In the genomic region with DNA sequence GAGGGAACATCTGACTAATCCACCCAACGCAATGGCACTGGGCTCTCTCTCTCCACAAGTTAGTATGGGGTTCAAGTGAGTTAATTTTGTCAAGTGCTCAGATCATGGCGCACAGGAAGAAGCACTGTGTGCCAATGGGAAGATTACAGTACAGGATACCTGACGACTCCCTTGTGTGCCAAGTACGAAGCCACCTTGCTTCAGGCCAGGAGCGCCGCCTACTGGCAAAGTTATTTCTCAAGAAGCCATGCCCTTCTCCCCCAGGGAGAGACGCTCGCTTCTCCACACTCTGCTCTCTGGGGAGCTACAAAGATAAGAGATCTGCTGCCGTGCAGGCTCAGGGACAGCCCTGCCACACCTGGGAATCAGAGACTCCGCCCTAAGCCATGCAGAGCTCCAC, we compare ENCODE assay signal across 9 mouse cellular contexts. TPM values are rescaled to one million over a fixed set of nuclear protein-coding genes. Genes with fewer than 3 reads are reported as not detected.
DNase-seq lines count a peak whose midpoint lies in the region; ATAC-seq and TF ChIP-seq lines count a peak whose summit lies in the region.
"Had no signal": no experiment of that assay in that cellular context is flagged by ENCODE, and none has a peak within 500 bp of the region (broad histone marks: within the 10 kb centered on the region; RNA-seq: fewer than 3 reads in every experiment).

No protein-coding gene starts in this region.

- no peak overlapping the region for H3K4me3 ChIP-seq in cortical plate, adult 2 months (ENCODE audit: insufficient read depth, low read length)
- H3K4me3 ChIP-seq: limb, embryonic 12.5 days had no signal

- ATAC-seq in frontal cortex, adult (ENCODE audit: low TSS enrichment): 0 out of 2 replicates have a peak, but pooled peaks have one; percentile 17

- no peak overlapping the region for H3K27ac ChIP-seq in cortical plate, adult 2 months (ENCODE audit: insufficient read depth, low read length)
- H3K27ac ChIP-seq: limb, embryonic 12.5 days had no signal

- peak; percentile 43 for TF ChIP-seq CTCF in cortical plate, adult 2 months (IDR thresholded peaks at IDR 0.05; ENCODE audit: extremely low read depth, insufficient read depth, low read length)

- peaks cover 6% of the 10 kb centered on the region; the same call in 1 of the 2 replicates for H3K4me1 ChIP-seq in cortical plate, adult 2 months (ENCODE audit: control insufficient read depth, insufficient read depth, low read length)

- no peak for DNase-seq in frontal cortex, postnatal 25 days (ENCODE audit: low spot score in 2 of 2)
- peak; percentile 69 for DNase-seq in urinary bladder, postnatal 14 days (ENCODE audit: low spot score)
- no peak for DNase-seq in urinary bladder, postnatal 10 days (ENCODE audit: low spot score)
- DNase-seq in kidney, postnatal 25 days: peak; percentile 73 to 84
- peak; percentile 23 to 71 for DNase-seq in spleen, postnatal 10 days (ENCODE audit: low spot score in 2 of 2)
- DNase-seq in MN1 (ENCODE audit: low spot score): no peak

- TF ChIP-seq POLR2A in cortical plate, adult 2 months (IDR thresholded peaks at IDR 0.05; ENCODE audit: extremely low read depth, insufficient read depth, low read length): no peak

RNA-seq across cellular contexts. Expression of a gene that starts 19.5 kb away (rescaled TPM):
- polyA plus RNA-seq in cortical plate, adult 2 months (2012; rRNA removed): 0.25 and 0.27 TPM in 2 replicates
- polyA plus RNA-seq: limb, embryonic 12.5 days had no signal

RNA-seq across cellular contexts. Expression of a gene that starts 29.1 kb away (rescaled TPM):
- polyA plus RNA-seq in cortical plate, adult 2 months (2012; rRNA removed): 10.2 and 12.0 TPM in 2 replicates

RNA-seq across cellular contexts. Expression of a gene that starts 29.7 kb away (rescaled TPM):
- 56.2 and 57.3 TPM in 2 replicates for polyA plus RNA-seq in cortical plate, adult 2 months (2012; rRNA removed)

RNA-seq across cellular contexts. Expression of a gene that starts 38.7 kb away (rescaled TPM):
- 5.9 and 6.5 TPM in 2 replicates for polyA plus RNA-seq in cortical plate, adult 2 months (2012; rRNA removed)

Comparison
In these comparisons a context has a peak if more than half of its experiments do, and no peak if none do; other contexts are left out.
1. DNase-seq: peak in urinary bladder, postnatal 14 days (single experiment), kidney, postnatal 25 days (2 of 2) and spleen, postnatal 10 days (2 of 2); none in frontal cortex, postnatal 25 days (0 of 2), urinary bladder, postnatal 10 days (single experiment) and MN1 (single experiment).